Mouse (Mus musculus) monocyte, adult 2 months (primary cell): ENCODE data around the gene Bcl2l2.

Experiments
- DNase-seq, 2 experiments: peaks; one replicate each; pipeline ENCODE4 v3.0.0; 2022; ENCODE audit warnings: low spot score in 2 of 2, low read depth in 1 of 2

The Bcl2l2 gene

GRCm38 (mm10) chr14:54935904-54936830 is 53.0 kb downstream of the Bcl2l2 start, which contains the start of gene Cmtm5:
Gene Cmtm5, plus strand, starts transcription at chr14:54936261.
- DNase-seq: no peak

GRCm38 (mm10) chr14:54936831-54937160 is 53.6 kb downstream of the Bcl2l2 start:
- no peak for DNase-seq

DNA sequence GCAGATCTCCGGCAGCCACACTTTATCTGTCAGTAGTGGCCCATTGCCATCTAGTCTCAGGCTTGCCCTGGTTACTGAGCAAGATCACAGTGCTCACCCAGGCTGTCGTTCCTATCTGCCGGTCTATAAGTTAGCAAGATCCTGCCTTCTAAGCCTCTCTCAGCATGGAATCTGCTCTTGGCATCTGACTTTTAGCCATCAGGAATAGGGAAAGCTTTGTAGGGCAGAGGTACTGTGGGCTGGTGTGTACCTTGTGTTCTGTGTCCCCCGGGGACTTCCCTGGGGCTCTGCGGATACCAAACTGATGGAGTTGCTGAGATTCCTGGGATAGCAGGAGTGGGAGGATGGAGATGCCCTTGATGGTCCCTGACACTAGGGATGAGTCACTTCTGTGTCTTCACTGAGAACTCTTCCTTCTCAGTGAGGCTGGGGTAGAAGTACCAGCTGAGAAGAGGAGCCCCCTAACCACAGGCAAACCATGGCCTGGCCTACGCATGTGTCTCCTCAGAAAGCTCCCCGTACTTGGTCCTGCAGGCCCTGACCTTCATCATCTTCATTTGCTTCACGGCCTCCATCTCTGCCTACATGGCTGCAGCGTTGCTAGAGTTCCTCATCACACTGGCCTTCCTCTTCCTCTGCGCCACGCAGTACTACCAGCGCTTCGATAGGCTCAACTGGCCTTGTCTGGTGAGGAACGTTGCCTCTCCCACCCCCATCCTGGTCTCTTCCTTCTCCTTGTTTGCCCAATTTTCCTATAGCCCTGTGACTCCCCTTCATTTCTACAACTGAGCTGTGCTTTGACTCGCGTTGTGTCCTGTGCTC is 54.4 kb downstream of the Bcl2l2 start:
- no peak for DNase-seq
